In genomic region chr14:57234711-57235110, GRCm38 (mm10) we compare ENCODE assay signal across 24 mouse cellular contexts.
DNase-seq lines count a peak whose midpoint lies in the region; ATAC-seq and TF ChIP-seq lines count a peak whose summit lies in the region.
"Had no signal": no experiment of that assay in that cellular context is flagged by ENCODE, and none has a peak within 500 bp of the region (broad histone marks: within the 10 kb centered on the region; RNA-seq: fewer than 3 reads in every experiment).

No protein-coding gene starts in this region.

- no peaks in the 10 kb centered on the region for H3K36me3 ChIP-seq in midbrain, embryonic 14.5 days (ENCODE audit: control insufficient read depth, insufficient read depth, low read length)
- H3K36me3 ChIP-seq in midbrain, postnatal 0 days (ENCODE audit: insufficient read depth, low read length) = no peaks in the 10 kb centered on the region
- no peaks in the 10 kb centered on the region for H3K36me3 ChIP-seq in embryonic facial prominence, embryonic 14.5 days (ENCODE audit: control insufficient read depth, insufficient read depth, low read length)
- H3K36me3 ChIP-seq: forebrain, embryonic 15.5 days; G1E; heart, embryonic 15.5 days; hindbrain, embryonic 12.5 days; liver, embryonic 13.5 days had no signal

- H3K27ac ChIP-seq in midbrain, embryonic 14.5 days (replicated peaks; ENCODE audit: low read depth, low read length) = no peak overlapping the region
- H3K27ac ChIP-seq in midbrain, postnatal 0 days (ENCODE audit: low read depth, low read length) = no peak overlapping the region
- no peak overlapping the region for H3K27ac ChIP-seq in embryonic facial prominence, embryonic 14.5 days (replicated peaks; ENCODE audit: low read depth, low read length)
- H3K27ac ChIP-seq: forebrain, embryonic 15.5 days; heart, embryonic 15.5 days; hindbrain, embryonic 12.5 days; left cerebral cortex, adult 2 months; liver, embryonic 13.5 days had no signal

- TF ChIP-seq CTCF in midbrain, postnatal 0 days (IDR thresholded peaks at IDR 0.05) = no peak
- no peak for TF ChIP-seq CTCF in brain, embryonic 14.5 days (IDR thresholded peaks at IDR 0.05; ENCODE audit: borderline replicate concordance, extremely low read depth, insufficient read depth, insufficient read length)

- peak; percentile 35 for DNase-seq in heart, adult 11 months
- DNase-seq in heart, adult 18-20 months = no peak
- DNase-seq in midbrain, embryonic 14.5 days = peak; percentile 12
- DNase-seq in midbrain, postnatal 0 days (ENCODE audit: low spot score) = no peak
- peak; percentile 10 for DNase-seq in brain, embryonic 14.5 days (ENCODE audit: low read depth)
- DNase-seq in embryonic facial prominence, embryonic 14.5 days (ENCODE audit: low spot score) = peak; percentile 56
- no peak for DNase-seq in left cerebral cortex, adult 11 months (ENCODE audit: low spot score)
- DNase-seq in left cerebral cortex, adult 9 months (ENCODE audit: low spot score in 2 of 2) = no peak
- DNase-seq: adrenal gland, adult 8-10 months; cerebellum, adult 8-10 months; cerebellum, postnatal 36 days; gastrocnemius, postnatal 25 days; kidney, adult 8-10 months; kidney, postnatal 14 days; liver, embryonic 13.5 days; lung, adult 18-20 months; lung, postnatal 10 days; thymus, postnatal 25 days had no signal

- 0 out of 2 replicates have a peak, but pooled peaks cover 3% of the 10 kb centered on the region for H3K4me1 ChIP-seq in midbrain, embryonic 14.5 days (ENCODE audit: control insufficient read depth, insufficient read depth, low read length)
- no peaks in the 10 kb centered on the region for H3K4me1 ChIP-seq in midbrain, postnatal 0 days (ENCODE audit: insufficient read depth, low read length)
- H3K4me1 ChIP-seq in embryonic facial prominence, embryonic 14.5 days (ENCODE audit: control insufficient read depth, insufficient read depth, low read length) = no peaks in the 10 kb centered on the region
- H3K4me1 ChIP-seq: forebrain, embryonic 15.5 days; heart, embryonic 15.5 days; hindbrain, embryonic 12.5 days; liver, embryonic 13.5 days had no signal

- no peak overlapping the region for H3K9ac ChIP-seq in midbrain, embryonic 14.5 days (replicated peaks; ENCODE audit: low read length)
- no peak overlapping the region for H3K9ac ChIP-seq in midbrain, postnatal 0 days (replicated peaks; ENCODE audit: low read length, poor library complexity, severe bottlenecking)
- no peak overlapping the region for H3K9ac ChIP-seq in embryonic facial prominence, embryonic 14.5 days (ENCODE audit: low read depth, low read length)
- H3K9ac ChIP-seq: forebrain, embryonic 15.5 days; heart, embryonic 15.5 days; hindbrain, embryonic 12.5 days; liver, embryonic 13.5 days had no signal

- no peak; the same call in 1 of the 2 replicates for ATAC-seq in midbrain, embryonic 14.5 days (ENCODE audit: low FRiP score, low TSS enrichment)
- ATAC-seq in midbrain, postnatal 0 days (ENCODE audit: low FRiP score) = no peak
- ATAC-seq in embryonic facial prominence, embryonic 14.5 days (ENCODE audit: low read depth) = peak; percentile 74
- ATAC-seq: forebrain, embryonic 15.5 days; intestine, embryonic 16.5 days had no signal

- WGBS in midbrain, embryonic 14.5 days = 6% methylated on average over 4 of the region's 4 CpGs
- 12% methylated on average over 4 of the region's 4 CpGs for WGBS in midbrain, postnatal 0 days
- 18% methylated on average over 4 of the region's 4 CpGs for WGBS in embryonic facial prominence, embryonic 14.5 days

- H3K9me3 ChIP-seq in midbrain, embryonic 14.5 days (ENCODE audit: control insufficient read depth, low read length) = no peaks in the 10 kb centered on the region
- H3K9me3 ChIP-seq in midbrain, postnatal 0 days (ENCODE audit: low read length) = no peaks in the 10 kb centered on the region
- no peaks in the 10 kb centered on the region for H3K9me3 ChIP-seq in embryonic facial prominence, embryonic 14.5 days (ENCODE audit: control insufficient read depth, low read length)
- H3K9me3 ChIP-seq: forebrain, embryonic 15.5 days; G1E; heart, embryonic 15.5 days; hindbrain, embryonic 12.5 days; liver, embryonic 13.5 days had no signal

- no peak overlapping the region for H3K4me3 ChIP-seq in midbrain, embryonic 14.5 days (replicated peaks; ENCODE audit: low read depth, low read length)
- H3K4me3 ChIP-seq in midbrain, postnatal 0 days (ENCODE audit: low read depth, low read length) = no peak overlapping the region
- H3K4me3 ChIP-seq in embryonic facial prominence, embryonic 14.5 days (ENCODE audit: low read depth, low read length) = no peak overlapping the region
- H3K4me3 ChIP-seq: forebrain, embryonic 15.5 days; heart, embryonic 15.5 days; hindbrain, embryonic 12.5 days; left cerebral cortex, adult 2 months; liver, embryonic 13.5 days had no signal

- no peaks in the 10 kb centered on the region for H3K27me3 ChIP-seq in midbrain, embryonic 14.5 days (ENCODE audit: control insufficient read depth, insufficient read depth, low read length)
- no peaks in the 10 kb centered on the region for H3K27me3 ChIP-seq in midbrain, postnatal 0 days (ENCODE audit: insufficient read depth, low read length)
- H3K27me3 ChIP-seq in embryonic facial prominence, embryonic 14.5 days (replicated peaks; ENCODE audit: control insufficient read depth, insufficient read depth, low read length) = no peaks in the 10 kb centered on the region
- H3K27me3 ChIP-seq: forebrain, embryonic 15.5 days; heart, embryonic 15.5 days; hindbrain, embryonic 12.5 days; liver, embryonic 13.5 days had no signal

- no peak overlapping the region for H3K4me2 ChIP-seq in midbrain, embryonic 14.5 days (ENCODE audit: low read length)
- no peak overlapping the region for H3K4me2 ChIP-seq in midbrain, postnatal 0 days (ENCODE audit: low read depth, low read length, poor library complexity, severe bottlenecking)
- H3K4me2 ChIP-seq in embryonic facial prominence, embryonic 14.5 days (ENCODE audit: low read depth, low read length) = no peak overlapping the region
- H3K4me2 ChIP-seq: forebrain, embryonic 15.5 days; heart, embryonic 15.5 days; hindbrain, embryonic 12.5 days; liver, embryonic 13.5 days had no signal

- TF ChIP-seq POLR2A in brain, embryonic 14.5 days (IDR thresholded peaks at IDR 0.05; ENCODE audit: borderline replicate concordance, extremely low read depth, insufficient read depth, insufficient read length, poor library complexity, severe bottlenecking) = no peak

Comparison
In these comparisons a context has a peak if more than half of its experiments do, and no peak if none do; other contexts are left out.
1. DNase-seq: peak in heart, adult 11 months (single experiment), midbrain, embryonic 14.5 days (single experiment), brain, embryonic 14.5 days (single experiment) and embryonic facial prominence, embryonic 14.5 days (single experiment); none in heart, adult 18-20 months (0 of 2), midbrain, postnatal 0 days (single experiment), left cerebral cortex, adult 11 months (single experiment) and left cerebral cortex, adult 9 months (0 of 2).